Mouse (Mus musculus): Measurements from ENCODE around the gene Olfr156. TPM values are rescaled to one million over a fixed set of nuclear protein-coding genes. Genes with fewer than 3 reads are reported as not detected.

The Olfr156 gene
- polyA plus RNA-seq, 1 experiment from 2014 or later, result not detected

GRCm38 (mm10) chr4:43840101-43840500 is 16.4 kb upstream of the Olfr156 start, which contains the start of gene Olfr157:
Gene Olfr157, minus strand, starts transcription at chr4:43840201.
- Histone ChIP-seq H3K4me2 (ENCODE audit: low read length) (no peak within 1 kb of the TSS), H3K9ac (ENCODE audit: low read length) (no peak within 1 kb of the TSS), H3K36me3 (ENCODE audit: control insufficient read depth, insufficient read depth, low read length) (no peaks in the 10 kb centered on the region), H3K9me3 (ENCODE audit: control insufficient read depth, low read length) (peaks cover 8% of the 10 kb centered on the region; the same call in 1 of the 2 replicates), H3K4me3 (ENCODE audit: control insufficient read depth in 1 of 2, insufficient read depth in 1 of 2, low read depth in 1 of 2, low read length in 2 of 2) (no peak within 1 kb of the TSS), H3K4me1 (ENCODE audit: control insufficient read depth in 2 of 2, insufficient read depth in 2 of 2, low read length in 2 of 2) (peaks cover 0 to 4% of the 10 kb centered on the region in 2 experiments; a peak in 1 of 4 replicates), H3K27ac (replicated peaks in 1 of 2; ENCODE audit: control insufficient read depth in 1 of 2, insufficient read depth in 1 of 2, low read depth in 2 of 2, low read length in 2 of 2) (no peak within 1 kb of the TSS), H3K27me3 (ENCODE audit: control insufficient read depth, insufficient read depth, low read length) (no peaks in the 10 kb centered on the region)
- ATAC-seq (ENCODE audit: insufficient number of reproducible peaks, insufficient read depth, low FRiP score, low read depth), result no peak
- 74% methylated on average over 1 of the region's 1 CpGs for WGBS

- Histone ChIP-seq H3K9me3 (ENCODE audit: control insufficient read depth, low read length) (peaks cover 5% of the 10 kb centered on the region; the same call in 1 of the 2 replicates), H3K4me2 (ENCODE audit: low read length) (no peak overlapping the region), H3K27ac (replicated peaks in 1 of 2; ENCODE audit: control insufficient read depth in 1 of 2, insufficient read depth in 1 of 2, low read depth in 2 of 2, low read length in 2 of 2) (no peak overlapping the region), H3K27me3 (ENCODE audit: control insufficient read depth, insufficient read depth, low read length) (no peaks in the 10 kb centered on the region), H3K36me3 (ENCODE audit: control insufficient read depth, insufficient read depth, low read length) (no peaks in the 10 kb centered on the region), H3K4me1 (ENCODE audit: control insufficient read depth in 2 of 2, insufficient read depth in 2 of 2, low read length in 2 of 2) (peaks cover 0 to 4% of the 10 kb centered on the region in 2 experiments; a peak in 1 of 4 replicates), H3K4me3 (ENCODE audit: control insufficient read depth in 1 of 2, insufficient read depth in 1 of 2, low read depth in 1 of 2, low read length in 2 of 2) (no peak overlapping the region), H3K9ac (ENCODE audit: low read length) (no peak overlapping the region)
- no peak for ATAC-seq (ENCODE audit: insufficient number of reproducible peaks, insufficient read depth, low FRiP score, low read depth)
- WGBS, result 76% methylated on average over 3 of the region's 3 CpGs
Observed at GRCm38 (mm10) chr4:43838326-43838725, 14.6 kb upstream of the Olfr156 start.

- Histone ChIP-seq H3K4me3 (ENCODE audit: control insufficient read depth in 1 of 2, insufficient read depth in 1 of 2, low read depth in 1 of 2, low read length in 2 of 2) (no peak overlapping the region), H3K36me3 (ENCODE audit: control insufficient read depth, insufficient read depth, low read length) (no peaks in the 10 kb centered on the region), H3K27ac (replicated peaks in 1 of 2; ENCODE audit: control insufficient read depth in 1 of 2, insufficient read depth in 1 of 2, low read depth in 2 of 2, low read length in 2 of 2) (no peak overlapping the region), H3K4me1 (ENCODE audit: control insufficient read depth in 2 of 2, insufficient read depth in 2 of 2, low read length in 2 of 2) (peaks cover 0 to 4% of the 10 kb centered on the region in 2 experiments; a peak in 1 of 4 replicates), H3K9me3 (ENCODE audit: control insufficient read depth, low read length) (no peaks in the 10 kb centered on the region), H3K27me3 (ENCODE audit: control insufficient read depth, insufficient read depth, low read length) (no peaks in the 10 kb centered on the region), H3K9ac (ENCODE audit: low read length) (no peak overlapping the region), H3K4me2 (ENCODE audit: low read length) (no peak overlapping the region)
- no peak for ATAC-seq (ENCODE audit: insufficient number of reproducible peaks, insufficient read depth, low FRiP score, low read depth)
- 31% methylated on average over 4 of the region's 4 CpGs for WGBS
Observed at GRCm38 (mm10) chr4:43834749-43835148, 11.1 kb upstream of the Olfr156 start.

- ATAC-seq (ENCODE audit: insufficient number of reproducible peaks, insufficient read depth, low FRiP score, low read depth), result no peak
- Histone ChIP-seq H3K36me3 (ENCODE audit: control insufficient read depth, insufficient read depth, low read length) (no peaks in the 10 kb centered on the region), H3K9me3 (ENCODE audit: control insufficient read depth, low read length) (no peaks in the 10 kb centered on the region), H3K27ac (replicated peaks in 1 of 2; ENCODE audit: control insufficient read depth in 1 of 2, insufficient read depth in 1 of 2, low read depth in 2 of 2, low read length in 2 of 2) (no peak overlapping the region), H3K4me1 (ENCODE audit: control insufficient read depth in 2 of 2, insufficient read depth in 2 of 2, low read length in 2 of 2) (peaks cover 0 to 4% of the 10 kb centered on the region in 2 experiments; a peak in 1 of 4 replicates), H3K4me2 (ENCODE audit: low read length) (no peak overlapping the region), H3K27me3 (ENCODE audit: control insufficient read depth, insufficient read depth, low read length) (no peaks in the 10 kb centered on the region), H3K4me3 (ENCODE audit: control insufficient read depth in 1 of 2, insufficient read depth in 1 of 2, low read depth in 1 of 2, low read length in 2 of 2) (no peak overlapping the region), H3K9ac (ENCODE audit: low read length) (no peak overlapping the region)
- 71% methylated on average over 5 of the region's 5 CpGs for WGBS
Observed at GRCm38 (mm10) chr4:43833752-43834151, 10.1 kb upstream of the Olfr156 start.

GRCm38 (mm10) chr4:43832031-43832430 is 8.3 kb upstream of the Olfr156 start:
- H3K9ac ChIP-seq (ENCODE audit: low read length), result no peak overlapping the region

GRCm38 (mm10) chr4:43828806-43829205 is 5.1 kb upstream of the Olfr156 start:
- ATAC-seq (ENCODE audit: insufficient number of reproducible peaks, insufficient read depth, low FRiP score, low read depth), result no peak
- Histone ChIP-seq H3K27ac (replicated peaks in 1 of 2; ENCODE audit: control insufficient read depth in 1 of 2, insufficient read depth in 1 of 2, low read depth in 2 of 2, low read length in 2 of 2) (no peak overlapping the region), H3K9ac (ENCODE audit: low read length) (no peak overlapping the region), H3K36me3 (ENCODE audit: control insufficient read depth, insufficient read depth, low read length) (no peaks in the 10 kb centered on the region), H3K27me3 (ENCODE audit: control insufficient read depth, insufficient read depth, low read length) (no peaks in the 10 kb centered on the region), H3K4me1 (ENCODE audit: control insufficient read depth in 2 of 2, insufficient read depth in 2 of 2, low read length in 2 of 2) (no peaks in the 10 kb centered on the region), H3K9me3 (ENCODE audit: control insufficient read depth, low read length) (no peaks in the 10 kb centered on the region), H3K4me2 (ENCODE audit: low read length) (no peak overlapping the region), H3K4me3 (ENCODE audit: control insufficient read depth in 1 of 2, insufficient read depth in 1 of 2, low read depth in 1 of 2, low read length in 2 of 2) (no peak overlapping the region)
- WGBS, result 87% methylated on average over 4 of the region's 4 CpGs

More at GRCm38 (mm10) chr4:43832031-43832430, 8.3 kb upstream of the Olfr156 start:
- no peak overlapping the region for H3K27ac ChIP-seq (replicated peaks in 1 of 2; ENCODE audit: control insufficient read depth in 1 of 2, insufficient read depth in 1 of 2, low read depth in 2 of 2, low read length in 2 of 2)
- no peak for ATAC-seq (ENCODE audit: insufficient number of reproducible peaks, insufficient read depth, low FRiP score, low read depth)
- H3K27me3 ChIP-seq (ENCODE audit: control insufficient read depth, insufficient read depth, low read length), result no peaks in the 10 kb centered on the region
- H3K36me3 ChIP-seq (ENCODE audit: control insufficient read depth, insufficient read depth, low read length), result no peaks in the 10 kb centered on the region
- H3K4me2 ChIP-seq (ENCODE audit: low read length), result no peak overlapping the region
- H3K4me1 ChIP-seq (ENCODE audit: control insufficient read depth in 2 of 2, insufficient read depth in 2 of 2, low read length in 2 of 2), result no peaks in the 10 kb centered on the region
- H3K4me3 ChIP-seq (ENCODE audit: control insufficient read depth in 1 of 2, insufficient read depth in 1 of 2, low read depth in 1 of 2, low read length in 2 of 2), result no peak overlapping the region
- WGBS, result 64% methylated on average over 5 of the region's 5 CpGs
- H3K9me3 ChIP-seq (ENCODE audit: control insufficient read depth, low read length), result no peaks in the 10 kb centered on the region

- WGBS, result 69% methylated on average over 13 of the region's 13 CpGs
- ATAC-seq (ENCODE audit: insufficient number of reproducible peaks, insufficient read depth, low FRiP score, low read depth), result no peak
- H3K27me3 ChIP-seq (ENCODE audit: control insufficient read depth, insufficient read depth, low read length), result no peaks in the 10 kb centered on the region
- no peak overlapping the region for H3K4me2 ChIP-seq (ENCODE audit: low read length)
- no peak overlapping the region for H3K4me3 ChIP-seq (ENCODE audit: control insufficient read depth in 1 of 2, insufficient read depth in 1 of 2, low read depth in 1 of 2, low read length in 2 of 2)
- no peaks in the 10 kb centered on the region for H3K36me3 ChIP-seq (ENCODE audit: control insufficient read depth, insufficient read depth, low read length)
- no peaks in the 10 kb centered on the region for H3K9me3 ChIP-seq (ENCODE audit: control insufficient read depth, low read length)
- no peak overlapping the region for H3K27ac ChIP-seq (replicated peaks in 1 of 2; ENCODE audit: control insufficient read depth in 1 of 2, insufficient read depth in 1 of 2, low read depth in 2 of 2, low read length in 2 of 2)
- H3K9ac ChIP-seq (ENCODE audit: low read length), result no peak overlapping the region
- no peaks in the 10 kb centered on the region for H3K4me1 ChIP-seq (ENCODE audit: control insufficient read depth in 2 of 2, insufficient read depth in 2 of 2, low read length in 2 of 2)
Observed at GRCm38 (mm10) chr4:43822896-43823550, 672 bp downstream of the Olfr156 start.

GRCm38 (mm10) chr4:43798936-43799335 is 24.8 kb downstream of the Olfr156 start:
- 66% methylated on average over 7 of the region's 7 CpGs for WGBS

More at GRCm38 (mm10) chr4:43798936-43799335, 24.8 kb downstream of the Olfr156 start:
- Histone ChIP-seq H3K4me2 (ENCODE audit: low read length) (no peak overlapping the region), H3K4me1 (ENCODE audit: control insufficient read depth in 2 of 2, insufficient read depth in 2 of 2, low read length in 2 of 2) (no peaks in the 10 kb centered on the region), H3K9ac (ENCODE audit: low read length) (no peak overlapping the region), H3K27me3 (ENCODE audit: control insufficient read depth, insufficient read depth, low read length) (no peaks in the 10 kb centered on the region), H3K36me3 (ENCODE audit: control insufficient read depth, insufficient read depth, low read length) (no peaks in the 10 kb centered on the region), H3K9me3 (ENCODE audit: control insufficient read depth, low read length) (0 out of 2 replicates have a peak, but pooled peaks cover 3% of the 10 kb centered on the region), H3K27ac (replicated peaks in 1 of 2; ENCODE audit: control insufficient read depth in 1 of 2, insufficient read depth in 1 of 2, low read depth in 2 of 2, low read length in 2 of 2) (no peak overlapping the region), H3K4me3 (ENCODE audit: control insufficient read depth in 1 of 2, insufficient read depth in 1 of 2, low read depth in 1 of 2, low read length in 2 of 2) (no peak overlapping the region)
- no peak for ATAC-seq (ENCODE audit: insufficient number of reproducible peaks, insufficient read depth, low FRiP score, low read depth)
